Mouse (Mus musculus) urinary bladder, adult 2 months (tissue): Measurements from ENCODE around the gene Mccc2. TPM values are rescaled to one million over a fixed set of nuclear protein-coding genes. Genes with fewer than 3 reads are reported as not detected.
"Not testable (repeated sequence)": the region's sequence is repeated elsewhere in the genome, so short reads cannot be mapped to it uniquely, and the experiment has no call there.

Experiments used
- DNase-seq: peaks from one replicate; pipeline ENCODE4 v3.0.0; 2022; ENCODE audit warnings: low spot score
- polyA plus RNA-seq: library from polyadenylated mRNA; depleted of rRNA; stranded (reverse); fragments of >200 nt; gene quantifications from 2 replicates; pipeline ENCODE4 v1.2.3, GENCODE M21; 2012; rRNA removed

Gene Mccc2
- polyA plus RNA-seq = 17.8 and 26.5 TPM in 2 replicates

DNA sequence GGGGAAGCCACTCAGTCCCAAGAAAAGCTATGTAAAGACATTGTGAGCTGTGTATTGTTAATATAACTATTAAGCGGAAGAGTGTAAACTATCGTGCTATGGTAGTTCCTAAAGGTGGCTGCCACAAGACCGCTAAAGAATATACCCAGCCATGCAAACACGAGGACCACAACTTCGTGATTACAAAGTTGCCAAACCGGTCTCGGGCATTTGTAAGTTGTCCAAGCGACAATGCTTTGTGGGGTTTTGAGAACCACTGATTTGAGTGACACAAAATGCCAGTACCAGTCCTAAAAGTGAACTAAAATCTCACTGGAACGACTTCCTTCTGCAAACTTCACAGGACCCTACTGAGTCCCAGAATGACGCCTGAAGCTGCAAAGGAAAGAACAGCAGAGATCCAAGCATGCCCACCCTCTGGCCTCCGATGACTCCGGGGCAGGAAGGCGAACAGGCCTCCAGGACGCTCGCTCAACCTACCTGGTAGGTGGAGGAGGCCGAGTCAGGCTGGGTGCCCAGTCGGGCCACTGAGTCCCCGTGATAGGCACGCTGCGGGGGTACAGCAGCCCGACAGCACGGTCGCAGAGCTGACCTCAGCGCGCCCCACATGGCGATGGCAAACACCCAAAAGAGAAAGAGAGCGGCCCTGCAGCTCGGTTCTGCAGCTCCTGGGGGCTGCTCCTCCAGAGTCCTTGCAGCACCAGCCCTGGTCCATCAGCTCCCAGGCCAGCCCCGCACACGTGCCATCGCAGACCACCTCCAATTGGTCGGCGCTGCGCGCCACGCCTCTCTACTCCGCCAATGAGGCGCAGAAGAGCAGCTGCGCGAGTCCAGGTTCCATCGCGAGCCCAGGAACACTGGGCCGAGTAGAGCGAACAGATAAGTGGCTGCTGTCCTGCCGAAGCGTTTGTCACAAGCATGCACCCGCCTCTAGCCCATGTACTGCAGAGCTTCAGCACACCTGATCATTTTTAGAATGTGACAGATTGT is at the start of gene Mccc2:
Mccc2 (minus strand) TSS at position 734 of the 990 bp plus-strand sequence.
- DNase-seq = peak; percentile 57

DNA sequence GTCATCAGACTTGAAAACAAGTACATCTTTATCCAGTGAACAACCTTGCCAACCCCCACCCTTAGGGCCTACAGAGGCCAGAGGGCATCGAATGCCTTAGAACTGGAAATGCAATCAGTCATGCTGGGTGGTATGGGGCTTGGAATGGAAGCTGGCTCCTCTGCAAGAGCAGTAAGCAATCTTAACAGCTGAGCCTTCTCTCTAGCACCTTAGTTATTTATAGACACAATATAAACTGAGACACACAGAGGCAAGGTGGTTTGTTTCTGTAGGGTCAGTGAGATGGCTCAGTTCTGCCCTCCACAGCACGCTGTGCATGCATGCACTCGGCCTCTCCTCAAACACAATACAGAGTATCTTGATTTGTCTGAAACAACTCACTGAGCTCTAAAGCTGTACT is 48.5 kb upstream of the Mccc2 start:
- no peak for DNase-seq

GRCm38 (mm10) chr13:100057738-100058137 is 42.3 kb upstream of the Mccc2 start:
- DNase-seq = not testable (repeated sequence)

DNA sequence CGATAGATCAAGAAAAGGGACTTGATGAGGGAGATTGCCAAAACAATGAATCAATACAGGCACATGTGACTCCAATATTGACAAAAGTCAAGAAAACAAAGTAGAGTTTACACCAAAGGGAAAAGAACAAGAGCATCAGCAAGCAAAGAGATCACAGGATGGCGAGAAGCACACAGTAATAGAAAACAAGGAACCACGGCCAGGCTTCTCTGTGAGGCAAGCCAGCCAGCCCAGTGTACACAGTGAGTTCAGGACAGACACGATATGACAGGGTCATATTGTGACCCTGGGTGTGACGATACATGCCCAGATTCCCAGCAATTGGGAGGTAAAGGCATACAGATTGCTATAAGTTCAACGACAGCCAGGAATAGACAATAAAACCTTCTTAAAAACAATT is 10.6 kb upstream of the Mccc2 start:
- no peak for DNase-seq

DNA sequence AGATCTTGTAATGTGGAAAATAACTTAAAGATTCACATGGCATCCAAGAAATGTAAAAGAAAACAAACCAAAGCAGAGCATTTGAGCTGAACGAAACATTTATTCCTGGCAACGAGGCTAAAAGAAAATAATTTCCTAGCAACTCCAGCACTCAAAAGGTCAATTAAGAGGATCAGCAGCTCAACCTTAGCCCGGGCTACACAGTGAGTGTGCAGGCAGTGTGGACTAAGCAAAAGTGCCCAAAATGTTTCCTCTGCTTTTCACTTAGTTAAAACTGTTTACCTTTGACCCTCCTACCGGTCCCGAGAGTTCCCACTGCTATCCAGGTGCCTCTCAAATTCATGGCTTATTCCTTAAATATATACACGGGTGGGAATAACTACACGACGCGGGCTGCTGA is 1.5 kb upstream of the Mccc2 start:
- DNase-seq = no peak

DNA sequence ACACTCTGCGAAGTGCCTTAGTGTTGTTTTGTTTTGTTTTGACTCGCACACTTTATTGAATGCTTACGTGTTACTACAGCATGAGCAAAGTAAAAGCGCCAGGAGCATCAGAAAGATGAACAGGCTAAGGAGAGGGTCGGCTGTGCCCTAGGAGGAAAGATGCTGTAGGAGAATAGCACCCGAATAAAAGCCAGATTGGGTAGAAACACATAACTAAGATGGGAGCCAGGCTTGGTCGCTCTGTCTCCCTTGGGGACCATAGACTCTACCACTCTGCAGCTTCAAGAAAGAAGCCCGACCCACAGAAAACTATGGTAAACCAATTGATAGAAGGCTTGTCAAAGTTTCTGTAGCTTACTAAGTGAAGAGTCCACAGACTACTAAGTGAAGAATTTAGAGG is 498 bp upstream of the Mccc2 start:
- DNase-seq = no peak

- DNase-seq = no peak
Observed at GRCm38 (mm10) chr13:100005911-100006496, 9.4 kb downstream of the Mccc2 start.

DNA sequence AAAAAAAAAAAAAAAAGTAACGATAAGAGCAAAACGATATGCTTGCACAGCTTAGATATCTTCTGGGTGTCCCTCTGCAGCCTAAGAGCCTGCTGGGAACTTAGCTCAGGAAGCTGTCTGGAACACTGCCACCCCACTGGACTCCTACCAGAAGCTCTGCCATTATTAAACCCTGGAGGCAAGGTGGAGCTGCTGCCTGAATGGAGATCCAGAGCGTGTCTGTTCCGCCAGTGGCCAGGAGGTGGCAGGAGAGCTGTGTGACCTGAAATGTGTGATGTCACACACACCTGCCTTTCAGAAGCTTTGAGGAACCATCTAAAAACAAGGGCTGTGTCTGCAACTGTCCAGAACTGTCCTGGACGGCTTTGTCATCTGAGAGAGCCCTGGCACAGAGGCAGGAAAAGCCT is 13.6 kb downstream of the Mccc2 start:
- DNase-seq = peak; percentile 65

DNA sequence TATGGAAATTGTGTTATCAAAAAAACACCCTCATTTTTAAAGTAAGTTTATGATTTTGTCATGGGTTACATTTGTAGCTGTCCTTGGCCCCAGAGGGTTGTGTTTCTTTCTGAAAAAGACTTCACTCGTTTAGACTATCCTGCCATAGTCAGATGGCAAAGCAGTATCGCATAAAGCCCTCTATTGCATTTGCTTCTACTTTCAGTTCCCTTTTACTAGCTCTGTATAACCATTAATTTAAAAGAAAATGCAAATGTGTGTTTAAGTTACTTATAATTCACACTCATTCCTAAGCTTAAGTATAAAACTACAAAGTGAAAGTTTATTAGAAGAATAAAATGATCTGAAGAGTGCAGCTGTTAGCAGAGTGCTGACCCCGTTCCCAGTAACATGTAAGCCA is 16.4 kb downstream of the Mccc2 start:
- DNase-seq = no peak

GRCm38 (mm10) chr13:99998099-99998498 is 17.3 kb downstream of the Mccc2 start:
- DNase-seq = no peak

DNA sequence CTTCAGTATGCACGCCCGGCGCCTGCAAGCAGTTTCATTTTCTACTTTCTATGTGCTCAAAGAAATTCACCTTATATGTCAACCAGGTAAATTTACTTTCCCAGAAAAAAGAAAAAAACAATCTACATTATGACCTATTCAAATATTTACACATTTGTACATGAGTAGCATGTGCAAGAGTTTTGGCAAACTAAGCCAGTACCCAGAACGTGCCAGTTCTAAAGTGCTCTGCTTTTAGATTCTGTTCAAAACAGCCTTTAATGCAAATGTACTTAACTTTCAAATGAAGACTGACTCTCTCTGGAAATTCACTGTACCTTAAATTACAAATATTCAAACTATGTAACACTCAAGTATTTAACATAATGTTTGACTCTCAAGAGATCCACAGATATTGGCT is 25.8 kb downstream of the Mccc2 start:
- no peak for DNase-seq

GRCm38 (mm10) chr13:99983320-99983719 is 32.1 kb downstream of the Mccc2 start:
- DNase-seq = no peak

- DNase-seq = no peak
Observed at GRCm38 (mm10) chr13:99979406-99979805, 36.0 kb downstream of the Mccc2 start.

DNA sequence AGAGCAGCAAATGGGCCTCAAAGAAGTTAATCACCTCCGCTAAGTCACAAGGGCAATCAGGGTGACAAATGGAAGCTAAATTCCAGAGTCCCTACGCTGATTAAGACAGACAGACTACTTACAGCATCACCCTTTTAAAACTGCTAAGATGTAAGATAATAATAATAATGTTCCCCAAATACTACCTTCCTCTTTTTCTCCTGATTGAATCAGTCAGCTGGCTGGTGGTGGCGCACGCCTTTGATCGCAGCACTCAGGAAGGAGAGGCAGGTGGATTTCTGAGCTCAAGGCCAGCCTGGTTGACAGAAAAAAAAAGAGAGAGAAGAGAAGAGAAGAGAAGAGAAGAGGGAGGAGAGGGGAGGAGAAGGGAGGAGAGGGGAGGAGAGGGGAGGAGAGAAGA is 45.4 kb downstream of the Mccc2 start:
- no peak for DNase-seq

DNA sequence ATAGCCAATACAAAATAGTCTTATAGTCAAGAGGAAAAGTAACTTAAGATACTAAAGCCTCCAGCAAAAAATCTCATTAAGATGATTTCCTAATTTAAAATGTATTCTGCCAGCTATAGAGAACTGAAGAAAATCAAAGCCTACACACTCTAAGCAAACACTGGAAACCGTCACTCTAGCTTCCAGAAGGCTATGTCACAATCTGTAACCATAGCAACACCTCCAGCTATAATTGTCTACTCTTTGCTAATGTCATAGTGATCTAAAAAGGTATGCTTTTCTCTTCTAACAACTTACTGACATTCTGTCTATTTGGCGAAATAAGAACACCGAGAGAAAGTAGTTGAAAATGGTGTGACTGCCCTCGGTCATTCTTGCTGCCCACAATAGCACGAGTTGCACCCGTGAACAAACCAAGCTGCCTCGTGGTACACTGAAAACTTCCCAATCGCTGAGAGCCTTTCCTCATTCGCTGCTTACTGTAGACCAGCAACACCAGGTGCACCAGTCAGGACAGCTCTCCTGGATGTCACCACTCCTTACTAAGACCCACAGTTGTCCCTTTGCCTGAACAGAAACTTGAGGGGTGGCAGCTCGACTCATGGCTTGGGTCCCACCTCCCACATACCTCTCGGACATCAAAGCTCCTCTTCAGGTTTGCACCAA is 48.3 kb downstream of the Mccc2 start:
- no peak for DNase-seq

DNA sequence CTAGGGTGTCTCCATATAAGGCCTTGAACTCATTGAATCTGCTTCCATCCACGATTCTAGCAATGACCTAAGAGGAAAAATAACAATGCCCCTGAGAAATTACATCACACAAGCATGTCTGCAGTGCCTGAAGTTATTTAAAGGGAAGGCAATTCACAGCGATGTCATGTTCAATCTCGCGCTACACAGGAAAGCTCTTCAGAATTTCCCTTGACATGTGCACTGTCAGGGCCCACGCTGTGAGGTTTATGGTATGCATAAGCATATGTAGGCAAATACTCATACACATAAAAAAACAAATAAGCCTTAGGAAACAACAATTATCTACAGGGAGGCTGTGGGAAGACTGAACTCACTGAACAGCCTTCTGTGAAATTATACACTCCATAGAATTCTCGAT is 51.6 kb downstream of the Mccc2 start:
- no peak for DNase-seq

GRCm38 (mm10) chr13:99961661-99962060 is 53.8 kb downstream of the Mccc2 start:
- DNase-seq = no peak

- no peak for DNase-seq
Observed at GRCm38 (mm10) chr13:99955591-99955944, 59.9 kb downstream of the Mccc2 start.

DNA sequence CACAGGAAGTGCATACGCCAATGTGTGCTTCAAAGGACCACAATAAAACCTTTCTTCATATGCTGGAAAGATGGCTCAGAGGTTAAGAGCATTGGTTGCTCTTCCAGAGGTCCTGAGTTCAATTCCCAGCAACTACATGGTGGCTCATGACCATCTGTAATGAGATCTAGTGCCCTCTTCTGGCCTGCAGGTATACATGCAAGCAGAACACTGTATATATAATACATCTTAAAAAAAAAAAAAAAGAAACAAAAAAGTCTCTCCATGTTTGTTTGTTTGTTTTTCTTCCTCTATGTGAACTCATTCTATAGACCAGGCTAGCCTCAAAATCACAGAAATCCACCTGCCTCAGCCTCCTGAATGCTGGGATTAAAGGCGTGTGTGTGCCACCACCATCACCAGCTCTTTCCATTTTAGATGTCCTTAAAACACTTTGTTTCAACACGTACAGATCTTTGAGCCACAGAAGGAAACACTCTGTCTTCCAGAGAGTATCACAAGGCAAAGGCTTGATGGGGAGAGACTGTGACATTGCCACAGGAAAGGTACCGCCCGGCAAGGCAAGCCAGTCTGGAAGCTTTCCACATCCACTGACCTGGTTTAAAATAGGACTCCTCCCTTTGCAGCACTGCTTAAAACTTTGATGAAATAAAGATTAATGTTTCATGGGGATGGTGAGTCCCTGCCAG is 60.4 kb downstream of the Mccc2 start:
- DNase-seq = no peak

DNA sequence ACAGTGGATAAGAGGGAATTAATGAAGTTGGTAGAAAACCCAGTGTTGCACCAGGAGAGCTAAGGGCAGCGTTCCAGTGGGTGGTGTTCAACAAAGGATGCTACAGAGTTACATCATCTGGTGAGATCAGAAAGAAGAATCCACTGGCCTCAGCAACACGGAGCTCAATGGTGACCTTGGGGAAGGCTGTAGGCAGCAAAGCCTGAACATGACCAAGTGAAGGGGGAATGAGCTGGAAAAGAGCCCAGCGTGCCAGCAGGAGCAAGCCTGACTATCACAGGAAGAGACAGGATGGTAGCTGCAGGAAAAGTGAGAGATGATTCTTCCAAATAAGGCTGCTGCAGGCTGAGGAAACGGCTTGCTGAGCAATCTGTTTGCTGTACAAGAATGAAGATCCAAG is 68.0 kb downstream of the Mccc2 start:
- DNase-seq = no peak

GRCm38 (mm10) chr13:99943525-99943924 is 71.9 kb downstream of the Mccc2 start:
- DNase-seq = no peak

DNA sequence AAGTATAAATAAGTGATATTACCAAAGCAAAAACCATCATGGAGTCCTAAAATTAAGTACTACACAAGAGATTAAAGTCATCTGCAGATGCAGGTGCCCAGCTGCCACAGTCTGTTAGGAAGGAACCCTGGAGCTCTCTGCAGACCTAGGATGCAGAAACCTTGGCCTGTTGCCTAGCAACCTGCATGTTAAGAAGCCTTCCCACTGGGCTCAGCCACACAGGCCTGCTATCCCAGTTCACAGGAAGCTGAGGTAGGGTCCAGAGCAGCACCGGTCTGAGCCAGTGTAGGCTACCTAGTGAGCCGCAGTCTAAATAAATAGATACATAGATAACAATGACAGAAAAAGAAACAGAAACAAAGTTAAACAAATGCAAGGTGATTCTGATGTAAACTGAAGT is 74.8 kb downstream of the Mccc2 start:
- DNase-seq = no peak
